Mouse (Mus musculus) embryonic facial prominence, embryonic 10.5 days (tissue): Measurements from ENCODE around the gene Mstn. TPM values are rescaled to one million over a fixed set of nuclear protein-coding genes. Genes with fewer than 3 reads are reported as not detected.

ENCODE experiments used
- DNase-seq: peaks from one replicate; pipeline ENCODE4 v3.0.0-alpha.2; 2017; ENCODE audit warnings: low spot score
- H3K27ac ChIP-seq: fragments of 300-500 bp; sonication (generic); replicated peaks from 2 replicates; pipeline ENCODE4 v1.5.1; 2016; ENCODE audit warnings: mild to moderate bottlenecking
- H3K27me3 ChIP-seq: fragments of 300-500 bp; sonication (generic); replicated peaks from 2 replicates; pipeline ENCODE4 v1.6.1; 2016; ENCODE audit warnings: low read depth, mild to moderate bottlenecking; ENCODE audit not compliant: poor library complexity, severe bottlenecking
- H3K36me3 ChIP-seq: fragments of 300-500 bp; sonication (generic); replicated peaks from 2 replicates; pipeline ENCODE4 v1.6.1; 2016; ENCODE audit warnings: mild to moderate bottlenecking, moderate library complexity
- H3K4me1 ChIP-seq: fragments of 300-500 bp; sonication (generic); 2 replicates; pipeline ENCODE4 v1.6.1; 2016
- H3K4me3 ChIP-seq: fragments of 300-500 bp; sonication (generic); 2 replicates; pipeline ENCODE4 v1.5.1; 2016; ENCODE audit warnings: mild to moderate bottlenecking, moderate library complexity
- H3K9me3 ChIP-seq: fragments of 300-500 bp; sonication (generic); 2 replicates; pipeline ENCODE4 v1.6.1; 2016; ENCODE audit warnings: mild to moderate bottlenecking
- WGBS: fragments of 180-500 bp; shearing (Covaris S2); methylation state at CpG from one replicate; pipeline ENCODE4 v1.1.7; 2016; 5-methylcytosine and 5-hydroxymethylcytosine counted together
- polyA plus RNA-seq: library from polyadenylated mRNA; unstranded; fragments of >200 nt; fragmentation: Nextera tagmentation; extraction: Ambion mirVana; gene quantifications from 2 replicates; pipeline ENCODE4 v1.2.1, GENCODE M21; 2016

The Mstn gene
- 3.1 and 3.5 TPM in 2 replicates for polyA plus RNA-seq

GRCm38 (mm10) chr1:53061340-53061739, at the start of gene Mstn:
Gene Mstn, plus strand, starts transcription at chr1:53061640.
- peak within 1 kb of the TSS; percentile 52 for H3K27ac ChIP-seq
- DNase-seq, result no peak

GRCm38 (mm10) chr1:53014716-53015115, 46.7 kb upstream of the Mstn start:
- 90% methylated on average over 6 of the region's 6 CpGs for WGBS
- Histone ChIP-seq H3K4me3 (no peak overlapping the region), H3K4me1 (no peaks in the 10 kb centered on the region), H3K9me3 (no peaks in the 10 kb centered on the region), H3K27me3 (no peaks in the 10 kb centered on the region), H3K27ac (no peak overlapping the region), H3K36me3 (no peaks in the 10 kb centered on the region)
- DNase-seq, result no peak

More at GRCm38 (mm10) chr1:53061340-53061739, at the start of gene Mstn:
- Histone ChIP-seq H3K4me1 (peaks cover 49% of the 10 kb centered on the region), H3K4me3 (peak within 1 kb of the TSS; percentile 30; the same call in 1 of the 2 replicates), H3K27me3 (no peaks in the 10 kb centered on the region), H3K36me3 (no peaks in the 10 kb centered on the region), H3K9me3 (no peaks in the 10 kb centered on the region)
- 57% methylated on average over 6 of the region's 6 CpGs for WGBS

- WGBS, result 80% methylated on average over 5 of the region's 5 CpGs
- Histone ChIP-seq H3K9me3 (no peaks in the 10 kb centered on the region), H3K27ac (no peak overlapping the region), H3K4me3 (no peak overlapping the region), H3K36me3 (no peaks in the 10 kb centered on the region), H3K4me1 (no peaks in the 10 kb centered on the region), H3K27me3 (no peaks in the 10 kb centered on the region)
- no peak for DNase-seq
These were observed 45.8 kb upstream of the Mstn start for GRCm38 (mm10) chr1:53015606-53016005.

GRCm38 (mm10) chr1:53018746-53019505, 42.5 kb upstream of the Mstn start:
- DNase-seq, result no peak
- no peak overlapping the region for H3K4me3 ChIP-seq
- no peaks in the 10 kb centered on the region for H3K9me3 ChIP-seq
- WGBS, result 67% methylated on average over 3 of the region's 3 CpGs
- H3K27ac ChIP-seq, result no peak overlapping the region
- no peaks in the 10 kb centered on the region for H3K4me1 ChIP-seq
- H3K36me3 ChIP-seq, result no peaks in the 10 kb centered on the region
- H3K27me3 ChIP-seq, result no peaks in the 10 kb centered on the region

GRCm38 (mm10) chr1:53020079-53020478, 41.4 kb upstream of the Mstn start, which contains the start of gene 1700019D03Rik:
Gene 1700019D03Rik, minus strand, starts transcription at chr1:53020179.
- Histone ChIP-seq H3K9me3 (no peaks in the 10 kb centered on the region), H3K4me1 (no peaks in the 10 kb centered on the region), H3K27ac (no peak within 1 kb of the TSS), H3K36me3 (no peaks in the 10 kb centered on the region), H3K27me3 (no peaks in the 10 kb centered on the region), H3K4me3 (no peak within 1 kb of the TSS)
- WGBS, result 69% methylated on average over 5 of the region's 5 CpGs
- DNase-seq, result no peak

- H3K27ac ChIP-seq, result no peak overlapping the region
- DNase-seq, result no peak
- H3K4me3 ChIP-seq, result no peak overlapping the region
- no peaks in the 10 kb centered on the region for H3K9me3 ChIP-seq
- H3K4me1 ChIP-seq, result no peaks in the 10 kb centered on the region
- H3K27me3 ChIP-seq, result no peaks in the 10 kb centered on the region
- H3K36me3 ChIP-seq, result no peaks in the 10 kb centered on the region
These were observed 28.9 kb upstream of the Mstn start for GRCm38 (mm10) chr1:53032550-53032949.

- H3K4me3 ChIP-seq, result no peak overlapping the region
- H3K4me1 ChIP-seq, result no peaks in the 10 kb centered on the region
- H3K27me3 ChIP-seq, result no peaks in the 10 kb centered on the region
- no peak overlapping the region for H3K27ac ChIP-seq
- DNase-seq, result no peak
- H3K36me3 ChIP-seq, result no peaks in the 10 kb centered on the region
- WGBS, result 91% methylated on average over 5 of the region's 5 CpGs
- no peaks in the 10 kb centered on the region for H3K9me3 ChIP-seq
These were observed 24.0 kb upstream of the Mstn start for GRCm38 (mm10) chr1:53037443-53037871.

- WGBS, result 88% methylated on average over 8 of the region's 8 CpGs
- Histone ChIP-seq H3K4me3 (no peak overlapping the region), H3K4me1 (no peaks in the 10 kb centered on the region), H3K36me3 (no peaks in the 10 kb centered on the region), H3K9me3 (no peaks in the 10 kb centered on the region), H3K27ac (no peak overlapping the region), H3K27me3 (no peaks in the 10 kb centered on the region)
- no peak for DNase-seq
These were observed 11.5 kb upstream of the Mstn start for GRCm38 (mm10) chr1:53049763-53050427.

- Histone ChIP-seq H3K9me3 (no peaks in the 10 kb centered on the region), H3K27ac (no peak overlapping the region), H3K4me1 (no peaks in the 10 kb centered on the region), H3K4me3 (no peak overlapping the region), H3K36me3 (no peaks in the 10 kb centered on the region), H3K27me3 (no peaks in the 10 kb centered on the region)
- 52% methylated on average over 9 of the region's 9 CpGs for WGBS
- peak; percentile 59 for DNase-seq
These were observed 8.1 kb upstream of the Mstn start for GRCm38 (mm10) chr1:53053087-53054022.

GRCm38 (mm10) chr1:53059106-53059505, 2.3 kb upstream of the Mstn start:
- WGBS, result 58% methylated on average over 5 of the region's 5 CpGs
- no peaks in the 10 kb centered on the region for H3K36me3 ChIP-seq
- no peak overlapping the region for H3K4me3 ChIP-seq
- H3K4me1 ChIP-seq, result peaks cover 49% of the 10 kb centered on the region
- H3K27me3 ChIP-seq, result no peaks in the 10 kb centered on the region
- DNase-seq, result no peak
- no peaks in the 10 kb centered on the region for H3K9me3 ChIP-seq
- no peak overlapping the region for H3K27ac ChIP-seq

- Histone ChIP-seq H3K4me1 (peaks cover 49% of the 10 kb centered on the region), H3K4me3 (no peak overlapping the region), H3K36me3 (no peaks in the 10 kb centered on the region), H3K9me3 (no peaks in the 10 kb centered on the region), H3K27ac (peak overlapping the region; percentile 52), H3K27me3 (no peaks in the 10 kb centered on the region)
- peak; percentile 40 for DNase-seq
- 32% methylated on average over 8 of the region's 8 CpGs for WGBS
These were observed 941 bp upstream of the Mstn start for GRCm38 (mm10) chr1:53060499-53060898.

- Histone ChIP-seq H3K36me3 (no peaks in the 10 kb centered on the region), H3K27ac (no peak overlapping the region), H3K9me3 (no peaks in the 10 kb centered on the region), H3K4me1 (peaks cover 49% of the 10 kb centered on the region), H3K4me3 (0 out of 2 replicates have a peak overlapping the region, but pooled peaks have one; percentile 30), H3K27me3 (no peaks in the 10 kb centered on the region)
- 65% methylated on average over 13 of the region's 13 CpGs for WGBS
- DNase-seq, result no peak
These were observed 600 bp downstream of the Mstn start for GRCm38 (mm10) chr1:53061871-53062608.
